Mouse (Mus musculus) heart, postnatal 10 days (tissue): Measurements from ENCODE around the gene Fgf22. TPM values are rescaled to one million over a fixed set of nuclear protein-coding genes. Genes with fewer than 3 reads are reported as not detected.

Experiments used
- total RNA-seq, 2 experiments: library from RNA; stranded (reverse); gene quantifications; 2 replicates each; pipeline ENCODE4 v1.2.3; 2021

Gene Fgf22
- total RNA-seq, 2 experiments from 2014 or later, result not detected

Other genes starting within 250 kb of the Fgf22 start
- gene Plpp2, start 221.3 kb upstream of the Fgf22 start, total RNA-seq, result 1 to 10 TPM; 3.4 to 6.0 TPM
- 10 to 100 TPM; 12.4 to 15.6 TPM for gene Mier2, start 199.9 kb upstream of the Fgf22 start, total RNA-seq
- not detected for gene Theg, start 167.7 kb upstream of the Fgf22 start, total RNA-seq
- gene C2cd4c, start 141.1 kb upstream of the Fgf22 start, total RNA-seq, result not detected
- 1 to 10 TPM; 4.5 to 4.8 TPM for gene Shc2, start 117.2 kb upstream of the Fgf22 start, total RNA-seq
- gene Odf3l2, start 109.3 kb upstream of the Fgf22 start, total RNA-seq, result not detected
- gene Madcam1, start 90.5 kb upstream of the Fgf22 start, total RNA-seq, result under 1 TPM; 0.24 to 0.60 TPM
- 10 to 100 TPM; 24.3 to 24.4 TPM for gene Tpgs1, start 85.7 kb upstream of the Fgf22 start, total RNA-seq
- gene Cdc34, start 72.9 kb upstream of the Fgf22 start, total RNA-seq, result 100 to 1,000 TPM; 152 to 159 TPM
- 1 to 10 TPM; 3.8 to 4.3 TPM for gene Gzmm, start 66.1 kb upstream of the Fgf22 start, total RNA-seq
- gene Bsg, start 50.6 kb upstream of the Fgf22 start, total RNA-seq, result 1,000 to 10,000 TPM; 1,161 to 1,276 TPM
- gene Hcn2, start 38.4 kb upstream of the Fgf22 start, total RNA-seq, result 10 to 100 TPM; 22.6 to 27.6 TPM
- gene Polrmt, start 8.5 kb upstream of the Fgf22 start, total RNA-seq, result 10 to 100 TPM; 36.3 to 54.4 TPM
- 10 to 100 TPM; 31.8 to 34.4 TPM for gene Rnf126, start 11.9 kb downstream of the Fgf22 start, total RNA-seq
- 1 to 10 TPM; 5.8 to 7.4 TPM for gene Fstl3, start 22.2 kb downstream of the Fgf22 start, total RNA-seq
- not detected for gene Prss57, start 35.9 kb downstream of the Fgf22 start, total RNA-seq
- gene Palm, start 38.5 kb downstream of the Fgf22 start, total RNA-seq, result 100 to 1,000 TPM in 1 of 2 experiments, 10 to 100 TPM in 1; 90.8 to 103 TPM
- under 1 TPM; 0.22 to 0.30 TPM for gene Misp, start 65.9 kb downstream of the Fgf22 start, total RNA-seq
- 100 to 1,000 TPM; 144 to 145 TPM for gene Ptbp1, start 99.4 kb downstream of the Fgf22 start, total RNA-seq
- gene Prtn3, start 119.4 kb downstream of the Fgf22 start, total RNA-seq, result under 1 TPM in 1 of 2 experiments, not detected in 1; 0.55 TPM
- under 1 TPM; 0.53 to 0.89 TPM for gene Plppr3, start 119.6 kb downstream of the Fgf22 start, total RNA-seq
- gene Elane, start 131.2 kb downstream of the Fgf22 start, total RNA-seq, result not detected
- gene Cfd, start 135.8 kb downstream of the Fgf22 start, total RNA-seq, result 10 to 100 TPM in 1 of 2 experiments, 1 to 10 TPM in 1; 3.2 to 12.0 TPM
- 10 to 100 TPM; 59.5 to 60.0 TPM for gene Med16, start 153.8 kb downstream of the Fgf22 start, total RNA-seq
- gene Gm26602, start 155.8 kb downstream of the Fgf22 start, total RNA-seq, result not detected
- gene Kiss1r, start 161.9 kb downstream of the Fgf22 start, total RNA-seq, result under 1 TPM; 0.17 to 0.22 TPM
- gene R3hdm4, start 166.1 kb downstream of the Fgf22 start, total RNA-seq, result 10 to 100 TPM; 93.4 to 94.9 TPM
- 1 to 10 TPM; 3.1 to 3.2 TPM for gene Arid3a, start 172.0 kb downstream of the Fgf22 start, total RNA-seq
- gene Wdr18, start 205.1 kb downstream of the Fgf22 start, total RNA-seq, result 10 to 100 TPM; 22.7 to 23.4 TPM
- not detected for gene Grin3b, start 215.6 kb downstream of the Fgf22 start, total RNA-seq
- 100 to 1,000 TPM; 126 to 132 TPM for gene Tmem259, start 229.3 kb downstream of the Fgf22 start, total RNA-seq
- 10 to 100 TPM; 60.3 to 65.6 TPM for gene Cnn2, start 233.5 kb downstream of the Fgf22 start, total RNA-seq
- gene Abca7, start 241.4 kb downstream of the Fgf22 start, total RNA-seq, result 1 to 10 TPM; 7.8 to 8.2 TPM